Mouse (Mus musculus) embryonic facial prominence, embryonic 11.5 days (tissue): ENCODE measurements around the gene Lrmda. TPM values are rescaled to one million over a fixed set of nuclear protein-coding genes. Genes with fewer than 3 reads are reported as not detected.

Experiments
- ATAC-seq: fragments of 200-750 bp; cut with Nextera tagmentation; replicated peaks from 2 replicates; pipeline ENCODE4 v1.8.0; 2017; ENCODE audit warnings: low read depth; ENCODE audit not compliant: insufficient number of reproducible peaks, low FRiP score, low TSS enrichment
- DNase-seq: peaks from one replicate; pipeline ENCODE4 v3.0.0-alpha.2; 2015; ENCODE audit warnings: low spot score
- H3K27ac ChIP-seq: fragments of 300-500 bp; sonication (generic); replicated peaks from 2 replicates; pipeline ENCODE4 v1.5.1; 2014; ENCODE audit warnings: mild to moderate bottlenecking, low read depth, low read length, control low read depth
- H3K27me3 ChIP-seq: fragments of 300-500 bp; sonication (generic); 2 replicates; pipeline ENCODE4 v1.6.1; 2014; ENCODE audit warnings: mild to moderate bottlenecking, low read length, moderate library complexity, mixed read lengths; ENCODE audit not compliant: control insufficient read depth, insufficient read depth
- H3K36me3 ChIP-seq: fragments of 300-500 bp; sonication (generic); replicated peaks from 2 replicates; pipeline ENCODE4 v1.6.1; 2014; ENCODE audit warnings: low read depth, mild to moderate bottlenecking, low read length, moderate library complexity, mixed read lengths; ENCODE audit not compliant: control insufficient read depth, insufficient read depth
- H3K4me1 ChIP-seq: fragments of 300-500 bp; sonication (generic); 2 replicates; pipeline ENCODE4 v1.6.1; 2014; ENCODE audit warnings: low read length, mixed read lengths; ENCODE audit not compliant: control insufficient read depth, insufficient read depth
- H3K4me2 ChIP-seq: fragments of 300-500 bp; sonication (generic); 2 replicates; pipeline ENCODE4 v1.6.1; 2014; ENCODE audit warnings: low read depth, mild to moderate bottlenecking, control low read depth, low read length, moderate library complexity
- H3K4me3 ChIP-seq: fragments of 300-500 bp; sonication (generic); 2 replicates; pipeline ENCODE4 v1.5.1; 2014; ENCODE audit warnings: low read depth, low read length, control low read depth
- H3K9ac ChIP-seq: fragments of 300-500 bp; sonication (generic); replicated peaks from 2 replicates; pipeline ENCODE4 v1.6.1; 2014; ENCODE audit warnings: mild to moderate bottlenecking, control low read depth, low read length
- H3K9me3 ChIP-seq: fragments of 300-500 bp; sonication (generic); replicated peaks from 2 replicates; pipeline ENCODE4 v1.6.1; 2016; ENCODE audit warnings: mild to moderate bottlenecking, low read length, inconsistent platforms, mixed read lengths; ENCODE audit not compliant: control insufficient read depth
- WGBS: fragments of 180-500 bp; shearing (Covaris S2); extraction: QIAGEN DNeasy Blood & Tissue Kit; methylation state at CpG from one replicate; pipeline ENCODE4 v1.1.7; 2014; 5-methylcytosine and 5-hydroxymethylcytosine counted together
- polyA plus RNA-seq: library from polyadenylated mRNA; unstranded; fragments of >200 nt; fragmentation: Nextera tagmentation; extraction: Ambion mirVana; gene quantifications from 2 replicates; pipeline ENCODE4 v1.2.1, GENCODE M21; 2014

Gene Lrmda
- polyA plus RNA-seq, 1 experiment from 2014 or later, result 0.22 TPM

- H3K27me3 ChIP-seq, result no peaks in the 10 kb centered on the region
- ATAC-seq (peak; percentile 75), DNase-seq (peak; percentile 62)
- no peak overlapping the region for H3K4me3 ChIP-seq
- H3K27ac ChIP-seq, result no peak overlapping the region
- no peak overlapping the region for H3K9ac ChIP-seq
- no peaks in the 10 kb centered on the region for H3K4me1 ChIP-seq
- no peaks in the 10 kb centered on the region for H3K36me3 ChIP-seq
- WGBS, result 72% methylated on average over 4 of the region's 4 CpGs
- H3K9me3 ChIP-seq, result no peaks in the 10 kb centered on the region
- H3K4me2 ChIP-seq, result no peak overlapping the region
These were observed 903.1 kb downstream of the Lrmda start for GRCm38 (mm10) chr14:22922571-22922970.

GRCm38 (mm10) chr14:22923251-22923650 lies 903.7 kb downstream of the Lrmda start:
- Histone ChIP-seq H3K4me2 (no peak overlapping the region), H3K9ac (no peak overlapping the region), H3K4me3 (no peak overlapping the region), H3K27me3 (no peaks in the 10 kb centered on the region), H3K27ac (no peak overlapping the region), H3K4me1 (no peaks in the 10 kb centered on the region), H3K9me3 (no peaks in the 10 kb centered on the region), H3K36me3 (no peaks in the 10 kb centered on the region)
- 94% methylated on average over 1 of the region's 2 CpGs for WGBS
- ATAC-seq, result no peak
- no peak for DNase-seq

- no peak overlapping the region for H3K4me3 ChIP-seq
- H3K4me2 ChIP-seq, result no peak overlapping the region
- H3K27ac ChIP-seq, result no peak overlapping the region
- no peak overlapping the region for H3K9ac ChIP-seq
- no peaks in the 10 kb centered on the region for H3K4me1 ChIP-seq
- no peaks in the 10 kb centered on the region for H3K27me3 ChIP-seq
- ATAC-seq, result no peak
- no peaks in the 10 kb centered on the region for H3K9me3 ChIP-seq
- WGBS, result 89% methylated on average over 2 of the region's 2 CpGs
- H3K36me3 ChIP-seq, result no peaks in the 10 kb centered on the region
- no peak for DNase-seq
These were observed 908.8 kb downstream of the Lrmda start for GRCm38 (mm10) chr14:22928263-22928662.

- no peak overlapping the region for H3K27ac ChIP-seq
- H3K27me3 ChIP-seq, result no peaks in the 10 kb centered on the region
- DNase-seq (no peak), ATAC-seq (no peak)
- no peak overlapping the region for H3K9ac ChIP-seq
- H3K36me3 ChIP-seq, result no peaks in the 10 kb centered on the region
- 88% methylated on average over 1 of the region's 1 CpGs for whole genome bisulfite sequencing
- no peaks in the 10 kb centered on the region for H3K4me1 ChIP-seq
- no peak overlapping the region for H3K4me2 ChIP-seq
- H3K4me3 ChIP-seq, result no peak overlapping the region
- H3K9me3 ChIP-seq, result no peaks in the 10 kb centered on the region
These were observed 909.2 kb downstream of the Lrmda start for GRCm38 (mm10) chr14:22928683-22929082.

DNA sequence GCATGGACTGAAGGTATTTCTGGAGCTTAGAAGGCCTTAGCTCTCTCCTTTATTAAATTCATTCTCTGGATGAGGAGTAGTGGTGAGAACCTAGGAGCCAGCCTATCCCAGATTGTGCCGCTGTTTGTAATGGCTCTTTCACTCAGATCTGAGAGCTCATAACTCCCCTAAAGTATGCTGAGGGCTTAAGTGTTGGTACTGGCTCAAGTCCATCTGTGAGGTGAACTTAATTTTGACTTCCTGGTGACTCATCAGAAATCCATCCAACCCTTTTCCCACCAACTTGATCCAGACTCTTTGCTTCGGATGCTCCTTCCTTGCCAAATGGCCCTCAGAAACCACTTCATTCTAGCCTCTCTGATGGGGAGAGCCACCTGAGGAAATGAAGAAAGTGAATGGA lies 910.1 kb downstream of the Lrmda start:
- Histone ChIP-seq H3K4me2 (no peak overlapping the region), H3K27me3 (no peaks in the 10 kb centered on the region), H3K4me3 (no peak overlapping the region), H3K27ac (no peak overlapping the region), H3K9ac (no peak overlapping the region), H3K4me1 (no peaks in the 10 kb centered on the region), H3K9me3 (no peaks in the 10 kb centered on the region), H3K36me3 (no peaks in the 10 kb centered on the region)
- DNase-seq (no peak), ATAC-seq (no peak)
- 92% methylated on average over 2 of the region's 2 CpGs for WGBS

DNA sequence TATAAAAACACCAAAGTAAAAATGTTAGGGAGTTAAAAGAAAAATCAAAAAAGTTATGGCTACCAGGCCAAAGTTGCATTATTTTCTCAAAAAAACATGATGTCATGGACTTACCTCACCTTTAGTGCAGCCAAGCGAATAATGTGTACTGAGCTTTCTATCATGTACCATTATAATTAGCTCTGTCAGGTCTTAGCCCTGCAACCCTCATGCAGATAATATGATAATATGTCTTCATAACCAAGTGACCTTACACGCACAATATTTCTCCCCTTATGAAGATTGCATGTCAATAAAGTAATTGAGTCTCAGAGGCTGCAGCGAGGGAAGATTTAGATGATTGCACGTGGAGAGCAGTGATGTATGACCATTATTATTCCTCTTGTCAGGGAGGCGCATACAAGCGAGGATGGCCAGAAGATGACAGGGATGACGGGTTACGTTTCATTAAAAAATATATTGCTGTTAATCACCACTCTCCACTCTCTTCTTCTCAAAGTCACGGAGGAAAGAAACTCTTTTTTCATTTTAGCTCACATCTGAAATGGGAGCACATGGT lies 911.1 kb downstream of the Lrmda start:
- no peak overlapping the region for H3K27ac ChIP-seq
- no peaks in the 10 kb centered on the region for H3K4me1 ChIP-seq
- no peaks in the 10 kb centered on the region for H3K9me3 ChIP-seq
- H3K36me3 ChIP-seq, result no peaks in the 10 kb centered on the region
- 87% methylated on average over 9 of the region's 9 CpGs for WGBS
- DNase-seq, result no peak
- no peaks in the 10 kb centered on the region for H3K27me3 ChIP-seq
- no peak overlapping the region for H3K4me3 ChIP-seq
- ATAC-seq, result no peak
- no peak overlapping the region for H3K9ac ChIP-seq
- H3K4me2 ChIP-seq, result no peak overlapping the region

- Histone ChIP-seq H3K4me1 (no peaks in the 10 kb centered on the region), H3K4me3 (no peak overlapping the region), H3K4me2 (no peak overlapping the region), H3K27ac (no peak overlapping the region), H3K9me3 (no peaks in the 10 kb centered on the region), H3K9ac (no peak overlapping the region), H3K36me3 (no peaks in the 10 kb centered on the region), H3K27me3 (no peaks in the 10 kb centered on the region)
- no peak for DNase-seq
- ATAC-seq, result no peak
- 78% methylated on average over 4 of the region's 4 CpGs for WGBS
These were observed 911.8 kb downstream of the Lrmda start for GRCm38 (mm10) chr14:22931114-22931822.

DNA sequence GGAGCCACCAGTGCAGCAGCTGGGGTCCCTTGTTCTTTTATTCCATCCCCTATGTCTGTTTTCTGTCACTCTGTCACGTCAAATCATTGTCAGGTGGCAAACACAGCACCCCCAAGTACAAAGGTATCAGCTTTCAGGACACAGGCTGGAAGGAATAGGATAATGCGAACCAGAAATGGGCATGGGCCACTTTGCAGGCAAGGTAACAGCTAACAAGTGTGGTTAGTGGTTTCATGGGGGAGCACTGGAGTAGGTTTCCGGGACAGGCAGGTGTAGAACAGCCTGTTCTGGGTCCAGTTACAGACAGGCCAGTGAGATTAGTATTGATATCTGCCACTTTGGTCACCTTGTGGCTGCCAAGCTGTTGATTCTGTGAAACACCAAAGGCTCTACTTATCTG lies 917.2 kb downstream of the Lrmda start:
- H3K4me3 ChIP-seq, result no peak overlapping the region
- ATAC-seq, result no peak

More for the DNA sequence above, 917.2 kb downstream of the Lrmda start:
- no peaks in the 10 kb centered on the region for H3K4me1 ChIP-seq
- peak; percentile 68 for DNase-seq
- H3K27ac ChIP-seq, result no peak overlapping the region
- no peak overlapping the region for H3K4me2 ChIP-seq
- 36% methylated on average over 3 of the region's 3 CpGs for WGBS
- no peak overlapping the region for H3K9ac ChIP-seq
- no peaks in the 10 kb centered on the region for H3K36me3 ChIP-seq
- H3K27me3 ChIP-seq, result no peaks in the 10 kb centered on the region
- no peaks in the 10 kb centered on the region for H3K9me3 ChIP-seq
